Mouse (Mus musculus) midbrain, postnatal 0 days (tissue): ENCODE data around the gene Ftl1. TPM values are rescaled to one million over a fixed set of nuclear protein-coding genes. Genes with fewer than 3 reads are reported as not detected.
A peak's percentile ranks its signal among the peaks of the same experiment; 100 is the strongest.
"Not testable (repeated sequence)": the region's sequence is repeated elsewhere in the genome, so short reads cannot be mapped to it uniquely, and the experiment has no call there.

Experiments used
- ATAC-seq: fragments of 200-750 bp; cut with Nextera tagmentation; 2 replicates; pipeline ENCODE4 v1.8.0; 2017; ENCODE audit warnings: moderate number of reproducible peaks, mild to moderate bottlenecking, moderate TSS enrichment, moderate library complexity; ENCODE audit not compliant: low FRiP score
- DNase-seq: peaks from one replicate; pipeline ENCODE4 v3.0.0-alpha.2; 2015; ENCODE audit warnings: low spot score
- H3K27ac ChIP-seq: fragments of 300-500 bp; sonication (generic); 2 replicates; pipeline ENCODE4 v1.5.1; 2014; ENCODE audit warnings: low read depth, mild to moderate bottlenecking, low read length, mixed read lengths
- H3K27me3 ChIP-seq: fragments of 300-500 bp; sonication (generic); 2 replicates; pipeline ENCODE4 v1.6.1; 2014; ENCODE audit warnings: low read length, control low read depth, mixed read lengths; ENCODE audit not compliant: insufficient read depth
- H3K36me3 ChIP-seq: fragments of 300-500 bp; sonication (generic); 2 replicates; pipeline ENCODE4 v1.6.1; 2014; ENCODE audit warnings: low read length, control low read depth, mixed read lengths; ENCODE audit not compliant: insufficient read depth
- H3K4me1 ChIP-seq: fragments of 300-500 bp; sonication (generic); 2 replicates; pipeline ENCODE4 v1.6.1; 2014; ENCODE audit warnings: mild to moderate bottlenecking, control low read depth, antibody characterized with exemption, low read length, mixed read lengths; ENCODE audit not compliant: insufficient read depth
- H3K4me2 ChIP-seq: fragments of 300-500 bp; sonication (generic); 2 replicates; pipeline ENCODE4 v1.6.1; 2014; ENCODE audit warnings: low read depth, mild to moderate bottlenecking, low read length, mixed read lengths; ENCODE audit not compliant: poor library complexity, severe bottlenecking
- H3K4me3 ChIP-seq: fragments of 300-500 bp; sonication (generic); 2 replicates; pipeline ENCODE4 v1.5.1; 2014; ENCODE audit warnings: low read depth, mild to moderate bottlenecking, low read length, moderate library complexity
- H3K9ac ChIP-seq: fragments of 300-500 bp; sonication (generic); replicated peaks from 2 replicates; pipeline ENCODE4 v1.6.1; 2014; ENCODE audit warnings: mild to moderate bottlenecking, low read length, moderate library complexity, mixed read lengths; ENCODE audit not compliant: poor library complexity, severe bottlenecking
- H3K9me3 ChIP-seq: fragments of 300-500 bp; sonication (generic); 2 replicates; pipeline ENCODE4 v1.6.1; 2016; ENCODE audit warnings: low read length, control low read depth
- CTCF ChIP-seq: IDR thresholded peaks from 2 replicates; pipeline ENCODE4 v1.5.1; 2016; ENCODE audit warnings: antibody characterized with exemption, mild to moderate bottlenecking
- WGBS: fragments of 180-500 bp; shearing (Covaris S2); extraction: QIAGEN DNeasy Blood & Tissue Kit; methylation state at CpG from one replicate; pipeline ENCODE4 v1.1.7; 2014; 5-methylcytosine and 5-hydroxymethylcytosine counted together
- polyA plus RNA-seq: library from polyadenylated mRNA; unstranded; fragments of >200 nt; fragmentation: Nextera tagmentation; extraction: Ambion mirVana; gene quantifications from 2 replicates; pipeline ENCODE4 v1.2.1, GENCODE M21; 2015
- total RNA-seq: library from RNA; depleted of rRNA; stranded (reverse); fragments of >200 nt; gene quantifications from 2 replicates; pipeline ENCODE4 v1.2.3, GENCODE M21; 2014; rRNA removed

Ftl1 gene
- total RNA-seq (2,165 and 2,428 TPM in 2 replicates), polyA plus RNA-seq (4,797 and 5,109 TPM in 2 replicates)

- Histone ChIP-seq H3K36me3 (peaks cover 37% of the 10 kb centered on the region), H3K27ac (peak within 1 kb of the TSS; percentile 89), H3K9ac (peak within 1 kb of the TSS; percentile 83), H3K4me2 (peak within 1 kb of the TSS; percentile 74), H3K4me3 (peak within 1 kb of the TSS; percentile 74)
- peak; percentile 100 for DNase-seq
- 1% methylated on average over 23 of the region's 37 CpGs for WGBS
- H3K4me1 ChIP-seq, H3K27me3 ChIP-seq, H3K9me3 ChIP-seq: not testable (repeated sequence)
- peak; percentile 95 for ATAC-seq
These were observed at the start of gene Ftl1 for GRCm38 (mm10) chr7:45459564-45460140. TSS of gene Ftl1 (minus strand) at chr7:45459884.

- H3K4me2 ChIP-seq, result peak overlapping the region; percentile 98
- H3K9ac ChIP-seq, result peak overlapping the region; percentile 69
- H3K4me1 ChIP-seq, result peaks cover 8% of the 10 kb centered on the region; the same call in 1 of the 2 replicates
- no peak for TF ChIP-seq CTCF
- H3K4me3 ChIP-seq, result peak overlapping the region; percentile 53
- peak overlapping the region; percentile 79 for H3K27ac ChIP-seq
- 42% methylated on average over 19 of the region's 19 CpGs for WGBS
- peaks cover 5% of the 10 kb centered on the region; the same call in 1 of the 2 replicates for H3K36me3 ChIP-seq
- DNase-seq, result no peak
- H3K9me3 ChIP-seq, result no peaks in the 10 kb centered on the region
- no peaks in the 10 kb centered on the region for H3K27me3 ChIP-seq
- no peak; the same call in 1 of the 2 replicates for ATAC-seq
These were observed 49.6 kb upstream of the Ftl1 start for GRCm38 (mm10) chr7:45509181-45509882.

- Histone ChIP-seq H3K27me3 (no peaks in the 10 kb centered on the region), H3K4me3 (no peak overlapping the region), H3K9me3 (no peaks in the 10 kb centered on the region), H3K36me3 (peaks cover 5% of the 10 kb centered on the region; the same call in 1 of the 2 replicates), H3K4me1 (peaks cover 8% of the 10 kb centered on the region; the same call in 1 of the 2 replicates), H3K27ac (no peak overlapping the region), H3K4me2 (peak overlapping the region; percentile 98; the same call in 1 of the 2 replicates), H3K9ac (no peak overlapping the region)
- no peak for TF ChIP-seq CTCF
- no peak for DNase-seq
- no peak for ATAC-seq
- WGBS, result 84% methylated on average over 6 of the region's 6 CpGs
These were observed 48.9 kb upstream of the Ftl1 start for GRCm38 (mm10) chr7:45508561-45508960.

GRCm38 (mm10) chr7:45507583-45507982 is 47.9 kb upstream of the Ftl1 start:
- no peak overlapping the region for H3K4me2 ChIP-seq
- no peaks in the 10 kb centered on the region for H3K9me3 ChIP-seq
- ATAC-seq (no peak), DNase-seq (no peak)
- no peak overlapping the region for H3K4me3 ChIP-seq
- no peak overlapping the region for H3K27ac ChIP-seq
- peaks cover 8% of the 10 kb centered on the region; the same call in 1 of the 2 replicates for H3K4me1 ChIP-seq
- no peak for TF ChIP-seq CTCF
- 96% methylated on average over 6 of the region's 6 CpGs for WGBS
- H3K9ac ChIP-seq, result no peak overlapping the region
- H3K36me3 ChIP-seq, result peaks cover 10% of the 10 kb centered on the region
- H3K27me3 ChIP-seq, result no peaks in the 10 kb centered on the region

- H3K4me1 ChIP-seq, result no peaks in the 10 kb centered on the region
- no peak overlapping the region for H3K9ac ChIP-seq
- no peak overlapping the region for H3K4me3 ChIP-seq
- DNase-seq (no peak), ATAC-seq (no peak)
- H3K27ac ChIP-seq, result no peak overlapping the region
- no peaks in the 10 kb centered on the region for H3K27me3 ChIP-seq
- WGBS, result 96% methylated on average over 6 of the region's 6 CpGs
- no peak overlapping the region for H3K4me2 ChIP-seq
- H3K36me3 ChIP-seq, result peaks cover 77% of the 10 kb centered on the region
- H3K9me3 ChIP-seq, result no peaks in the 10 kb centered on the region
- no peak for TF ChIP-seq CTCF
These were observed 38.7 kb upstream of the Ftl1 start for GRCm38 (mm10) chr7:45498427-45498826.

- no peak for TF ChIP-seq CTCF
- Histone ChIP-seq H3K4me1 (no peaks in the 10 kb centered on the region), H3K4me2 (no peak overlapping the region), H3K27me3 (no peaks in the 10 kb centered on the region), H3K9ac (no peak overlapping the region), H3K4me3 (no peak overlapping the region), H3K27ac (no peak overlapping the region), H3K36me3 (peaks cover 66% of the 10 kb centered on the region), H3K9me3 (no peaks in the 10 kb centered on the region)
- ATAC-seq, result no peak
- DNase-seq, result no peak
- 86% methylated on average over 9 of the region's 9 CpGs for WGBS
These were observed 34.9 kb upstream of the Ftl1 start for GRCm38 (mm10) chr7:45494548-45494947.
